Mouse (Mus musculus): ENCODE measurements around the gene Nipsnap1. TPM values are rescaled to one million over a fixed set of nuclear protein-coding genes. Genes with fewer than 3 reads are reported as not detected.
A peak's percentile ranks its signal among the peaks of the same experiment; 100 is the strongest.

The Nipsnap1 gene
- polyA plus RNA-seq, 1 experiment from 2014 or later = 81.8 TPM

GRCm38 (mm10) chr11:4881087-4881486, 7.3 kb downstream of the Nipsnap1 start:
- Histone ChIP-seq H3K4me3 (no peak overlapping the region), H3K9ac (no peak overlapping the region), H3K9me3 (no peaks in the 10 kb centered on the region), H3K4me1 (no peaks in the 10 kb centered on the region; the same call in 1 of the 2 replicates), H3K4me2 (replicated peaks) (no peak overlapping the region), H3K36me3 (peaks cover 30% of the 10 kb centered on the region), H3K27me3 (no peaks in the 10 kb centered on the region), H3K27ac (no peak overlapping the region)
- WGBS = 82% methylated on average over 4 of the region's 4 CpGs
- ATAC-seq (ENCODE audit: insufficient number of reproducible peaks, insufficient read depth, low FRiP score, low TSS enrichment) = no peak

DNA sequence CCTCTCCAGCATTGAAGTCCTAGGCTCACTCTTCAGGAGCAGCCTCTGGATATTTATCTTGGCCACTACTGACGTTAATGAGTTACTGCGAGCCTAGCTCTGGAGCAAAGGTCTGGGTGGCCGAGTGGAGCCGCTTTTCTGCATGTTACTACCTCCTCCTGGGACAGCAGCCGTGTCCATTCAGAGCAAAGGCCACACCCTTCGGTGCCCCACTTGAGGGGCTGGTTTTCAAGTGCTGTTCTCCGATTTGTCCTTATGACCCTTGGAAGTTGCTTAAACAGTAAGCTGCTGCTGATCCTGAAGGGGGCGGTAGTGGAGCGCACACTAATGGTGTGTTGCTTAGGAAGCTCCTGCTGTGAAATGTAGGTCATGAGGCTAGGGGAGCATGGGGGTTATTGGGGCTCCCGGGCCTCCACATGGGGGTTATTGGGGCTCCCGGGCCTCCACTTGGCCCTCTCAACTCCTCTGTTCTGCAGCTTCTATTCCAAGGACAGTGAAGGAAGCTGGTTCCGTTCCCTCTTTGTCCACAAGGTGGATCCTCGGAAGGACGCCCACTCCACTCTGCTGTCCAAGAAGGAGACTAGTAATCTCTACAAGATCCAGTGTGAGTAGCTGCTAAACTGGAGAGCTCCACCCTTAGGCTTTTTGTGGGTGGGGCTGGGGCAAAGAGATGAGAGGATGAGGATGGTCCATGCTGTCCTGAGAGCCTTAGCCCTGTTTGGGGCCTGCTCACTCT, 9.3 kb downstream of the Nipsnap1 start:
- Histone ChIP-seq H3K9ac (no peak overlapping the region), H3K4me1 (no peaks in the 10 kb centered on the region; the same call in 1 of the 2 replicates), H3K4me2 (replicated peaks) (no peak overlapping the region), H3K36me3 (peaks cover 32% of the 10 kb centered on the region), H3K4me3 (no peak overlapping the region), H3K27me3 (no peaks in the 10 kb centered on the region), H3K9me3 (no peaks in the 10 kb centered on the region), H3K27ac (no peak overlapping the region)
- WGBS = 54% methylated on average over 14 of the region's 14 CpGs
- no peak for ATAC-seq (ENCODE audit: insufficient number of reproducible peaks, insufficient read depth, low FRiP score, low TSS enrichment)

GRCm38 (mm10) chr11:4885385-4885903, 11.7 kb downstream of the Nipsnap1 start:
- no peak overlapping the region for H3K9ac ChIP-seq
- no peaks in the 10 kb centered on the region; the same call in 1 of the 2 replicates for H3K4me1 ChIP-seq
- H3K27ac ChIP-seq = no peak overlapping the region
- H3K27me3 ChIP-seq = no peaks in the 10 kb centered on the region
- no peaks in the 10 kb centered on the region for H3K9me3 ChIP-seq
- H3K36me3 ChIP-seq = peaks cover 56% of the 10 kb centered on the region
- H3K4me2 ChIP-seq (replicated peaks) = no peak overlapping the region
- ATAC-seq (ENCODE audit: insufficient number of reproducible peaks, insufficient read depth, low FRiP score, low TSS enrichment) = no peak
- no peak overlapping the region for H3K4me3 ChIP-seq
- WGBS = 57% methylated on average over 2 of the region's 2 CpGs

DNA sequence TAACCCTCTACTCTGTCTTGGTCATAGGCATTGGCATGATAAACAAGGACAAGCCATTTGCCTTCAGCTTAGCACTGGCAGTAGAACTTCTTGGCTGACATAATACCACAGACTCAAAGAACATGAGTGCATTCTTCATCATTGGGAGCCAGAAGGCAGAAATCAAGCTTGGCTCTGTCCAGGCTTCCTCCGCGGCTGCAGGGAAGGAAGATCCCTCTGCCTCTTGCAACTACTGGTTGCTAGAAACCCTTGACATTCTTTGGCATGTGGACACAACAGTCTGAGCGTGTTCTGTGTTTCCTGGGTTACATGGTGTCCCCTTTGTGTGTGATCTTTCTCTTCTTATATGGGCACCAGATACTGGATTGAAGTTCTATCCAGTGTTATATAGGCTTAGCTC, 13.2 kb downstream of the Nipsnap1 start:
- 90% methylated on average over 3 of the region's 3 CpGs for WGBS
- no peaks in the 10 kb centered on the region; the same call in 1 of the 2 replicates for H3K4me1 ChIP-seq
- no peaks in the 10 kb centered on the region for H3K9me3 ChIP-seq
- peaks cover 68% of the 10 kb centered on the region for H3K36me3 ChIP-seq
- no peak overlapping the region for H3K4me2 ChIP-seq (replicated peaks)
- H3K4me3 ChIP-seq = no peak overlapping the region
- no peak overlapping the region for H3K9ac ChIP-seq
- no peaks in the 10 kb centered on the region for H3K27me3 ChIP-seq
- no peak overlapping the region for H3K27ac ChIP-seq
- no peak for ATAC-seq (ENCODE audit: insufficient number of reproducible peaks, insufficient read depth, low FRiP score, low TSS enrichment)

DNA sequence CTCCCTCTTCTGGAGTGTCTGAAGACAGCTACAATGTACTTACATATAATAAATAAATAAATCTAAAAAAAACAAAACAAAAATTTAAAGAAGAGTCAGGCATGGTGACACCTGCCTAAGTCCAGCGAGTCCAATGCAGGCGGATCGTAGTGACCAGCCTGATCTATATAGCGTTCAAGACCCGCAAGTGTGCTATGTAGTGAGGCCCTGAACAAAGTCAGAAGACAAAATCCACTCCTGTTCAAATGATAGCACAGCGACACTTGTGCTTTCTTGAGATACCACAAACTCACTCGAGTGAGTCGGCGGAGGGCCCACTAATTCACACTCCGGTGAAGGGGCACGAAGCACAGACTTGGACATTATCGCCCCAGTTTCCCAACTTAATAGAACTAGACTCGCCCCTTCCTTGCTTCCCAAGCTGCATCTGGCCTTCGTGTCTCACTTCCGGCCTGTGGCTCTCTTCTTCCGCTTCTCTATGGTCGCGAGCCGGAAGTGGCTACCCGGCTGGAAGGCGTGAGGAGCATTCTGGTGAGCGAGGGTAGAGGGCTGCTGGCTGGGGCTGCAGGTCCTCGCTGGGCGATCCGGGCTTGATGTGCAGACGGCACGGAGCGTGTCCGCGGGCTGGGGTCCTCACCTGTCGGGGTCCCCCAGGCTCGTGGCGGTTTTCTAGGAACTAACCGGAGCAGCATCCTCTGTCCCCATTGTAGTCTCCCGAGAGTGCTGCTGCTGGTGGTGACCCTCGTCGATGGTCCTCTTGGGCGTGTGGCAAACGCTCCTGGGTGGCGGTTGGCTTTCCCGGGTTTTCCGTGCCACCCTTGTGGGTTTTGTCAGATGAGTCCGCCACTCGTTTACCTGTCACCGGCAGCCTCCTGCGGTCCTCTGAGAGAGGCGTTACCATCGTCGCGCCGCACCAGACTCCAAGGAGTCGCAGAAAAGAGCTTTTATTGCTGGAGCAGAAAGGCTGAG, 21.4 kb downstream of the Nipsnap1 start, which contains the start of gene Thoc5:
Gene Thoc5, plus strand, starts transcription at position 473 of the 969 bp plus-strand sequence.
- no peaks in the 10 kb centered on the region for H3K27me3 ChIP-seq
- H3K4me1 ChIP-seq = peaks cover 4% of the 10 kb centered on the region
- 3% methylated on average over 52 of the region's 52 CpGs for WGBS
- peak within 1 kb of the TSS; percentile 73 for H3K4me3 ChIP-seq
- ATAC-seq (ENCODE audit: insufficient number of reproducible peaks, insufficient read depth, low FRiP score, low TSS enrichment) = peak; percentile 88
- H3K9me3 ChIP-seq = no peaks in the 10 kb centered on the region
- peak within 1 kb of the TSS; percentile 74 for H3K27ac ChIP-seq
- H3K36me3 ChIP-seq = peaks cover 36% of the 10 kb centered on the region
- peak within 1 kb of the TSS; percentile 75 for H3K9ac ChIP-seq
- H3K4me2 ChIP-seq (replicated peaks) = peak within 1 kb of the TSS; percentile 72

- Histone ChIP-seq H3K4me3 (no peak overlapping the region), H3K36me3 (peaks cover 48% of the 10 kb centered on the region), H3K27ac (no peak overlapping the region), H3K4me1 (peaks cover 4% of the 10 kb centered on the region), H3K9ac (no peak overlapping the region), H3K27me3 (no peaks in the 10 kb centered on the region), H3K9me3 (no peaks in the 10 kb centered on the region), H3K4me2 (replicated peaks) (no peak overlapping the region)
- ATAC-seq (ENCODE audit: insufficient number of reproducible peaks, insufficient read depth, low FRiP score, low TSS enrichment) = no peak
- WGBS = 66% methylated on average over 5 of the region's 5 CpGs
Observed at GRCm38 (mm10) chr11:4900437-4900836, 26.7 kb downstream of the Nipsnap1 start.

DNA sequence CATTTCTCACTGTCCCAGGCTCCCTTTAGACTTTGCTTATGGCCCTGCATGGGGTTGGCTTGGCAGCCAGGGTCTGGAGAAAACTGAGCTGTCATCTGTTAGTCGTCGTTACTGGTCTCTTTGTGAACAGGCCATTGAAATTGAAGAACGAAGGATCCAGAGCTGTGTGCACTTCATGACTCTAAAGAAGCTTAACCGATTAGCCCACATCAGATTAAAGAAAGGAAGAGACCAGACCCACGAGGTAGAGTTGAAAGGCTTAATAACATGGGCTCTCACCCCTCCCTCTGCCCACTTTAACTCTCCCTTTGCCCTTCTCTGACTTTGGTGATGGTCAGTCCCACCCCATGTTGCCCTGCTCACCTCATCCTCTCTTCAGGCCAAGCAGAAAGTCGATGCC, 28.2 kb downstream of the Nipsnap1 start:
- H3K4me2 ChIP-seq (replicated peaks) = no peak overlapping the region
- no peaks in the 10 kb centered on the region for H3K9me3 ChIP-seq
- H3K27me3 ChIP-seq = no peaks in the 10 kb centered on the region
- H3K4me3 ChIP-seq = no peak overlapping the region
- no peak for ATAC-seq (ENCODE audit: insufficient number of reproducible peaks, insufficient read depth, low FRiP score, low TSS enrichment)
- H3K27ac ChIP-seq = no peak overlapping the region
- no peaks in the 10 kb centered on the region for H3K4me1 ChIP-seq
- H3K9ac ChIP-seq = no peak overlapping the region
- WGBS = 86% methylated on average over 6 of the region's 6 CpGs
- peaks cover 59% of the 10 kb centered on the region for H3K36me3 ChIP-seq

GRCm38 (mm10) chr11:4906231-4906630, 32.5 kb downstream of the Nipsnap1 start:
- Histone ChIP-seq H3K9ac (no peak overlapping the region), H3K27ac (no peak overlapping the region), H3K9me3 (no peaks in the 10 kb centered on the region), H3K4me3 (no peak overlapping the region), H3K36me3 (peaks cover 76% of the 10 kb centered on the region), H3K4me1 (no peaks in the 10 kb centered on the region), H3K4me2 (replicated peaks) (no peak overlapping the region), H3K27me3 (no peaks in the 10 kb centered on the region)
- ATAC-seq (ENCODE audit: insufficient number of reproducible peaks, insufficient read depth, low FRiP score, low TSS enrichment) = no peak
- 91% methylated on average over 6 of the region's 6 CpGs for WGBS

DNA sequence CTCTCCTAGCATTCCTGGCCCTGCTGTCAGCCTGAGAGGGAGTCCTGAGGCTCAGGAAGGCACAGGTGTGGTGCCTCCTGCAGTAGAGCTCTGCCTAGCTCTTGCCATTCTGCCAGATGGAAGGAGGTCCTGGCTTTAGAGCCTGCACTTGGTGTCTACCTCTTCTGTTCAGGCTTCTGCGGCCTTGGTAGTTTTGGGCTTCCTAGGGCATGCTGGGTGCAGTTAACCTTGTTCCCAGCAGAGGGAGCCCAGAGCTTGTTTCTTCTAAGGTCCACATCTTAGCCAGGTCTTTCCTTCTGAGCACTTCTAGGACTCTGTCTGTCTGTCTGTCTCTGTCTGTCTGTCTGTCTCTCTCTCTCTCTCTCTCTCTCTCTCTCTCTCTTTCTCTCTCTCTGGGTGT, 42.3 kb downstream of the Nipsnap1 start:
- no peaks in the 10 kb centered on the region for H3K27me3 ChIP-seq
- 71% methylated on average over 1 of the region's 1 CpGs for WGBS
- H3K4me1 ChIP-seq = no peaks in the 10 kb centered on the region
- no peaks in the 10 kb centered on the region for H3K9me3 ChIP-seq
- peaks cover 86% of the 10 kb centered on the region for H3K36me3 ChIP-seq
- no peak overlapping the region for H3K27ac ChIP-seq
- no peak overlapping the region for H3K4me3 ChIP-seq
- H3K4me2 ChIP-seq (replicated peaks) = no peak overlapping the region
- no peak overlapping the region for H3K9ac ChIP-seq
- ATAC-seq (ENCODE audit: insufficient number of reproducible peaks, insufficient read depth, low FRiP score, low TSS enrichment) = no peak

- Histone ChIP-seq H3K36me3 (peaks cover 87% of the 10 kb centered on the region), H3K9me3 (no peaks in the 10 kb centered on the region), H3K27ac (no peak overlapping the region), H3K4me1 (no peaks in the 10 kb centered on the region), H3K4me2 (replicated peaks) (no peak overlapping the region), H3K27me3 (no peaks in the 10 kb centered on the region), H3K4me3 (no peak overlapping the region), H3K9ac (no peak overlapping the region)
- WGBS = 75% methylated on average over 2 of the region's 2 CpGs
- no peak for ATAC-seq (ENCODE audit: insufficient number of reproducible peaks, insufficient read depth, low FRiP score, low TSS enrichment)
Observed at GRCm38 (mm10) chr11:4921281-4921680, 47.5 kb downstream of the Nipsnap1 start.

GRCm38 (mm10) chr11:4921751-4922150, 48.0 kb downstream of the Nipsnap1 start:
- no peak for ATAC-seq (ENCODE audit: insufficient number of reproducible peaks, insufficient read depth, low FRiP score, low TSS enrichment)
- no peak overlapping the region for H3K9ac ChIP-seq
- H3K4me1 ChIP-seq = no peaks in the 10 kb centered on the region
- H3K4me2 ChIP-seq (replicated peaks) = no peak overlapping the region
- H3K9me3 ChIP-seq = no peaks in the 10 kb centered on the region
- 85% methylated on average over 7 of the region's 7 CpGs for WGBS
- H3K4me3 ChIP-seq = no peak overlapping the region
- H3K36me3 ChIP-seq = peaks cover 91% of the 10 kb centered on the region
- no peaks in the 10 kb centered on the region for H3K27me3 ChIP-seq
- H3K27ac ChIP-seq = no peak overlapping the region

All from embryonic facial prominence, embryonic 12.5 days (tissue).